Mouse (Mus musculus): ENCODE data around the gene 9130230L23Rik. TPM values are rescaled to one million over a fixed set of nuclear protein-coding genes. Genes with fewer than 3 reads are reported as not detected.

9130230L23Rik gene
- polyA plus RNA-seq, 1 experiment: 0.10 TPM

GRCm38 (mm10) chr5:65965771-65966279 lies 38.3 kb downstream of the 9130230L23Rik start:
- no peak for TF ChIP-seq POLR2A (IDR thresholded peaks at IDR 0.05; ENCODE audit: borderline replicate concordance, extremely low read depth, insufficient read depth, insufficient read length, poor library complexity, severe bottlenecking)
- no peak for TF ChIP-seq CTCF (IDR thresholded peaks at IDR 0.05; ENCODE audit: borderline replicate concordance, extremely low read depth, insufficient read depth, insufficient read length)
- no peak for DNase-seq (ENCODE audit: low read depth)

- TF ChIP-seq CTCF (IDR thresholded peaks at IDR 0.05; ENCODE audit: borderline replicate concordance, extremely low read depth, insufficient read depth, insufficient read length): no peak
- no peak for TF ChIP-seq POLR2A (IDR thresholded peaks at IDR 0.05; ENCODE audit: borderline replicate concordance, extremely low read depth, insufficient read depth, insufficient read length, poor library complexity, severe bottlenecking)
Measured at GRCm38 (mm10) chr5:65963291-65963690, 40.8 kb downstream of the 9130230L23Rik start.

GRCm38 (mm10) chr5:65960597-65960950 lies 43.5 kb downstream of the 9130230L23Rik start:
- DNase-seq (ENCODE audit: low read depth): no peak
- no peak for TF ChIP-seq CTCF (IDR thresholded peaks at IDR 0.05; ENCODE audit: borderline replicate concordance, extremely low read depth, insufficient read depth, insufficient read length)

More at GRCm38 (mm10) chr5:65963291-65963690, 40.8 kb downstream of the 9130230L23Rik start:
- no peak for DNase-seq (ENCODE audit: low read depth)

- no peak for DNase-seq (ENCODE audit: low read depth)
- TF ChIP-seq CTCF (IDR thresholded peaks at IDR 0.05; ENCODE audit: borderline replicate concordance, extremely low read depth, insufficient read depth, insufficient read length): no peak
- TF ChIP-seq POLR2A (IDR thresholded peaks at IDR 0.05; ENCODE audit: borderline replicate concordance, extremely low read depth, insufficient read depth, insufficient read length, poor library complexity, severe bottlenecking): no peak
Measured at GRCm38 (mm10) chr5:65959893-65960596, 44.0 kb downstream of the 9130230L23Rik start.

- TF ChIP-seq POLR2A (IDR thresholded peaks at IDR 0.05; ENCODE audit: borderline replicate concordance, extremely low read depth, insufficient read depth, insufficient read length, poor library complexity, severe bottlenecking) (no peak), CTCF (IDR thresholded peaks at IDR 0.05; ENCODE audit: borderline replicate concordance, extremely low read depth, insufficient read depth, insufficient read length) (peak; percentile 80; the same call in 1 of the 2 replicates)
- DNase-seq (ENCODE audit: low read depth): peak; percentile 86
Measured at GRCm38 (mm10) chr5:65958597-65958996, 45.5 kb downstream of the 9130230L23Rik start.

- no peak for DNase-seq (ENCODE audit: low read depth)
- no peak for TF ChIP-seq CTCF (IDR thresholded peaks at IDR 0.05; ENCODE audit: borderline replicate concordance, extremely low read depth, insufficient read depth, insufficient read length)
- no peak for TF ChIP-seq POLR2A (IDR thresholded peaks at IDR 0.05; ENCODE audit: borderline replicate concordance, extremely low read depth, insufficient read depth, insufficient read length, poor library complexity, severe bottlenecking)
Measured at GRCm38 (mm10) chr5:65956144-65957008, 47.7 kb downstream of the 9130230L23Rik start.

GRCm38 (mm10) chr5:65955343-65956143 lies 48.5 kb downstream of the 9130230L23Rik start:
- TF ChIP-seq POLR2A (IDR thresholded peaks at IDR 0.05; ENCODE audit: borderline replicate concordance, extremely low read depth, insufficient read depth, insufficient read length, poor library complexity, severe bottlenecking): no peak
- TF ChIP-seq CTCF (IDR thresholded peaks at IDR 0.05; ENCODE audit: borderline replicate concordance, extremely low read depth, insufficient read depth, insufficient read length): peak; percentile 88

GRCm38 (mm10) chr5:65954130-65955080 lies 49.7 kb downstream of the 9130230L23Rik start:
- DNase-seq (ENCODE audit: low read depth): no peak
- no peak for TF ChIP-seq CTCF (IDR thresholded peaks at IDR 0.05; ENCODE audit: borderline replicate concordance, extremely low read depth, insufficient read depth, insufficient read length)
- TF ChIP-seq POLR2A (IDR thresholded peaks at IDR 0.05; ENCODE audit: borderline replicate concordance, extremely low read depth, insufficient read depth, insufficient read length, poor library complexity, severe bottlenecking): no peak

More at GRCm38 (mm10) chr5:65955343-65956143, 48.5 kb downstream of the 9130230L23Rik start:
- peak; percentile 83 for DNase-seq (ENCODE audit: low read depth)

- TF ChIP-seq CTCF (IDR thresholded peaks at IDR 0.05; ENCODE audit: borderline replicate concordance, extremely low read depth, insufficient read depth, insufficient read length) (peak; percentile 17; the same call in 1 of the 2 replicates), POLR2A (IDR thresholded peaks at IDR 0.05; ENCODE audit: borderline replicate concordance, extremely low read depth, insufficient read depth, insufficient read length, poor library complexity, severe bottlenecking) (no peak)
Measured at GRCm38 (mm10) chr5:65951513-65951909, 52.6 kb downstream of the 9130230L23Rik start.

More at GRCm38 (mm10) chr5:65951513-65951909, 52.6 kb downstream of the 9130230L23Rik start:
- DNase-seq (ENCODE audit: low read depth): peak; percentile 28
